Mouse (Mus musculus) E14TG2a.4 (cell line): ENCODE results near the gene Slc16a3.

Experiments used
- CTCF ChIP-seq: conservative IDR thresholded peaks from 2 replicates; pipeline ENCODE4 v1.5.1; 2014; ENCODE audit warnings: low read length
- NANOG ChIP-seq: IDR thresholded peaks from 2 replicates; pipeline ENCODE4 v1.6.1; 2014; ENCODE audit warnings: borderline replicate concordance, low read length, mixed read lengths
- POU5F1 ChIP-seq: IDR thresholded peaks from 2 replicates; pipeline ENCODE4 v1.6.1; 2014; ENCODE audit warnings: low read length, borderline replicate concordance

- TF ChIP-seq CTCF, result no peak
- TF ChIP-seq NANOG, result no peak
- no peak for TF ChIP-seq POU5F1
Observed at GRCm38 (mm10) chr11:120961594-120961993, 13.3 kb downstream of the Slc16a3 start.
